Mouse (Mus musculus): Measurements from ENCODE around the gene Dcun1d1.

Gene Dcun1d1

DNA sequence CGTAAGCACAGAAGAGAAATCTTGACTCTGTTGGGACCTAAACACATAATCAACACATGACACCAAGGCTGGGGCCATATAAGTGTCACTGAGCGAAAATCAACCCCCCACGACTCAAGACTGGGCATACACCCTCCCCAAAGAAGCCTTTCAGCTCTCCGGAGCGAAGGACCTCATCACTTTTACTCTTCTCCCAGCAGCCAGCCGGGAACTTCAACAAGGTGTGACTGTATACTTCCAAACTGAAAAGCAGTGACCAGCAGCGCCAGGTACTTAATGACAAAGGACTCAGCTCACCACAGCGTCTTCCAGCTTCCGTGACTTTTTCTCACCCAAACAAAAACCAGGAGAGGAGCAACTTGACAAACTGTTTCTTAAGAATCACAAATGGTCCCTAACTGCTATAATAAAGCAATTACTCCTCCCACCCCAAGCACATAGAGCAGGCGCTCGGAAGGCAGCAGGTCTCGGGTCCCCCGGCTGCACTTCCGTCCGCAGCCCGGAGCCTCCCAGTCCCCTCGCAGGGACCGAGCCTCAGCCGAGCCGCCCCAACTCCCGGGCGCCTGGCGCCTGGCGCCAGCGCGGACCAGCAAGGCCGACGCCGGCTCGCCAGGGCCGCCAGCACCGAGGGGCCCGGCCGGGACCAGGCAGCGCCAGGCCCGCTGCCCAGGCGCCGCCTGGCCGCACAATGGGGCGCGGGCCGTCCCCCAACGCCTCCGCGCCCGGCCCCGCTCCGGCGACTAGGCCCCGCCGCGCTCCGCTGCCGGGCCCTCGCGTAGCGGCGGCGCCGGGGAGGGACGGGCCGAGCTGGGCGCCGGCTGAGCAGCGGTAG, 5.1 kb downstream of the Dcun1d1 start:
- peak; percentile 73 to 90 for DNase-seq (ENCODE audit: inconsistent age in 2 of 2, low spot score in 1 of 2)

DNA sequence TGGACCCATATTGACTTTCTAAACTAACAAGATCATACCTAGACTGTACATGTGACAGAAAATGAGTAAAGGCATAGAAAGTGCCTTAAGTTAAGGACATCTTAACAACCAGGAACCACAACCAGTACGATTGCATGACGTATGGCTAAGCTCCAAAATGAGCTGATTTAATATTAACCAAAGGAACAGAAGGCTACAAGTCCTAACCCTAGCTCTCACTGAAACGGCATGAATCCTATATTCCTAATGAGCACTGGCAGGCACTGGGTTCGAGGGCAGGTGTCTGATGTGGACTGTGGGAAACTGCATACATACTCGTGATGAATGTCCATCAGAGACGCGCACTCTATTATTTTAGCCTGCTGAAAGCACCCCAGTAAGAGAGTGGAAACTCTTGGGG, 5.9 kb downstream of the Dcun1d1 start:
- DNase-seq (ENCODE audit: inconsistent age in 2 of 2, low spot score in 1 of 2): peak in 1 of 2 experiments; percentile 61

DNA sequence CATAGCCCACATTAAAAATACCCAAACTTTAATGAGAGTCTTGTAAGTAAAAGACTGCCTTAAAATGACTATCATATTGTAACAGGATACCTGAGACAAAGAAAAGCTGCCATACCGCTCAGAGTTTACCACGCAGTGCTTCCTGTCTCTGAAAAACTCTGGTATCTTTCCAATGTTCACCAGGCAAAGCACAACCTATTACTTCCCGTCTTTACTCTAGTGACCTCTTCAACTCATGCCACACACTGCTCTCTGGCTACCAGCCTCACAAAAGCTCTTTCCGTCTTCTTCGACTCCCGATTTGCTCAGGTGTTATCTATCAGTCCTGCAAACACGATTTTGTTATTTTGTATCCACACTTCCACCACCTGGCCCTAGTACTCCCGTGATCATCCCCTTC, 7.4 kb downstream of the Dcun1d1 start:
- no peak for DNase-seq (ENCODE audit: inconsistent age in 2 of 2, low spot score in 1 of 2)

DNA sequence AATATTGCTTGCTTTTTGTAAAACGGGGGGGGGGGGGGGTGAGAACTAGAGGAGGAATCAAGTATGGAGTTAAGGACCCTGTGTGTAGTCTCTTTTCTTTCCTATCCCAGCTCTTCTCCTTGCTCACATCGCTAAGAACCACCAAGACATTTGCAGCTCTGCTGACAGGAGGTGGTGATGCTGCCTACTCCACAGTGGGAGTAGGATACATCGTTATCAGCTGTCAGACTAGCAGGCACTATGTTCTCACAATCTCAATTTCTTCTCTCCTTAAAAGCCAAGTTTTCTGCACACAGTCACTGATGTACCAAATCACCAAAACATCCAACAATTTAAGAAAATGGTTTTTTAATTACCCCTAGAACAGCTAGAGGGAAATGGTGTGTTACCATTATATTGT, 7.8 kb downstream of the Dcun1d1 start:
- DNase-seq (ENCODE audit: inconsistent age in 2 of 2, low spot score in 1 of 2): no peak

DNA sequence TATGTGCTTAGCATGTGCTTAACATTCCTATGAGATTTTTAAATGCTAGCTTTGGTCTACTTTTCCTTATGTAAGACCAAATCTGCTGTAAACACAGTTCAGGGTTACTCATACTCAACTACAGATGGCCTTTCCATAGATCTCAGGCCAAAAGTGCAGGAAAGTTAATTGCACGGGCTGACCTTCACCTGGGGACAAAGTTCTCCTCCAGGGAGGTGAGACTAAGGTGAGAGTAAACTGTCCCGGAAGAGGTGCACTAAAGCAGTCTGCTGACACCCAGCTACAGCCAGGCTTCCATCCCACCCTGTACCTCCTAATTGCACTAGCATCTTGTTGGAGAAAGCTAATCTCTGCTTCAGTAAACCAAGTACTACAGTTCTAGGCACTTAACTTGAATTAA, 11.4 kb downstream of the Dcun1d1 start:
- peak in 1 of 2 experiments; percentile 46 for DNase-seq (ENCODE audit: inconsistent age in 2 of 2, low spot score in 1 of 2)

DNA sequence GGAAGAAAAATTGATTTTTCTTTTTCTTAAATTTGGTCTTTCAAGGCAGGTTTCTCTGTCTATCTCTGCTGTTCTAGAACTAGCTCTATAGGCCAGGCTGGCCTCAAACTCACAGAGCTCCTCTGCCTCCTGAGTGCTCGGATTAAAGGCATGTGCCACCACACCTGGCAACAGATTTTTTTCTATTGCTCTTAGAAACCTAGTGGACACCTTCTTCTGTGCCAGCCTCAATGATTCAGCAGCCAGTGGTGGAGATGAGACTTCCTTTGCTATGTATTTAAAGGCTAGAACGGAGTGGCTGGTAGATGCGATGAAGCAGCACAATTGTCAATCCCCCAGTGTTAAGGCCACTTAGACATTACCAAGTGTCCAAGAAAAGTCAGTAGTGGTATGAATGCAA, 13.2 kb downstream of the Dcun1d1 start:
- DNase-seq (ENCODE audit: inconsistent age in 2 of 2, low spot score in 1 of 2): no peak

DNA sequence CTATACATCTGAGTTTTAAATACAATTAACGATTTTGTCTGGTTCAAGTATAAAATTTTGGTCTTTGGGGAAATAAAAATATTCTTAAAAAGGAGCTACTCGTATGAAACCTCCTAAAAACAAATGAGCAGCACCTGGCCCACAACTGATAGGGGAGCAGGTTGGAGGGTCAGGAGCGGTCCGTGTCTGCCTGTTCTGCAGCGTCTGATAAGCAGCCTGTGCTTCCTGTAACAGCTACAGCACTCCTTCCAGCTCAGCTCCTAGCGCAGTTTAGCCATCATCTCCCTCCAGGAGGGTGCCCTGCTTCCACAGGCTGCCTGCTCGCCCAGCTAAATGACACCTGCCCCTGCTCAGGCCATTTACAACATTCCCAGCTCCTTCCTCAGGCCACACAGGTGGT, 13.8 kb downstream of the Dcun1d1 start:
- peak in 1 of 2 experiments; percentile 47 for DNase-seq (ENCODE audit: inconsistent age in 2 of 2, low spot score in 1 of 2)

DNA sequence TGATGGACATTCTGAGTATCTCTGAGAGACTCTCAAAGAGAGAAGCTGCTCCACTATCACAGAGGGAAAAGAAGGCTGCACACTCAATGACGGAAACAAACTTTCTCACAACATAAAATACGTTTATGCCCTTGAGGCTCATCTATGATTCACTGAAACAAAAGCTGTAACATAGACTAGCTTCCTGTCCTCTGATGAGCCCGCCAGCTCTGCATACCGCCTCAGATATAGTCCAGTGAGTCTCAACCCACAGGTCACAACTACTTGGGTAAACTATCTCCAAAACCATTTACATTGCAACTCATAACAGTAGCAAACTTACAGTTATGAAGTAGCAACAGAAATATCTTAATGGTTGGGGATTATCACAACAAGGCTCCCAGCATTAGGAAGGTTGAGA, 14.7 kb downstream of the Dcun1d1 start:
- DNase-seq (ENCODE audit: inconsistent age in 2 of 2, low spot score in 1 of 2): peak in 1 of 2 experiments; percentile 74

DNA sequence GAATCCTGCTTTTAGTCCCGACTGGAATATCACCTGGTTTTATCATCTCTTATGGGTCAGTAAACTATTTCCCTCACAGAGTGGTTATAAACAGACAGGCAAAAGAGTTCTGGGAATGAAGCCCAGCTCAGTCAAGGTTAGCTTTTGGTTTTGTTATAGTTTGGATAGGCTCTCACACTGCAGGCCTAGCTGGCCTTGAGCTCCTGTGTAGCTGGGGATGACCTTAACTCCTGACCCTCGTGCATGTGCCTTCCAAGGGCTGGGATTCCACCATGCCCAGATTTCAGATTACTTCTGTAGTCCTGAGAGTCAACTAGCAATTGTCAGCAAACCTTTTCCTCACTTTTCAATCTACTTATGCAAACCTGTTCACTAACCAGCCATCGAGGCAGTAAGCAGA, 19.0 kb downstream of the Dcun1d1 start:
- peak; percentile 74 to 88 for DNase-seq (ENCODE audit: inconsistent age in 2 of 2, low spot score in 1 of 2)

DNA sequence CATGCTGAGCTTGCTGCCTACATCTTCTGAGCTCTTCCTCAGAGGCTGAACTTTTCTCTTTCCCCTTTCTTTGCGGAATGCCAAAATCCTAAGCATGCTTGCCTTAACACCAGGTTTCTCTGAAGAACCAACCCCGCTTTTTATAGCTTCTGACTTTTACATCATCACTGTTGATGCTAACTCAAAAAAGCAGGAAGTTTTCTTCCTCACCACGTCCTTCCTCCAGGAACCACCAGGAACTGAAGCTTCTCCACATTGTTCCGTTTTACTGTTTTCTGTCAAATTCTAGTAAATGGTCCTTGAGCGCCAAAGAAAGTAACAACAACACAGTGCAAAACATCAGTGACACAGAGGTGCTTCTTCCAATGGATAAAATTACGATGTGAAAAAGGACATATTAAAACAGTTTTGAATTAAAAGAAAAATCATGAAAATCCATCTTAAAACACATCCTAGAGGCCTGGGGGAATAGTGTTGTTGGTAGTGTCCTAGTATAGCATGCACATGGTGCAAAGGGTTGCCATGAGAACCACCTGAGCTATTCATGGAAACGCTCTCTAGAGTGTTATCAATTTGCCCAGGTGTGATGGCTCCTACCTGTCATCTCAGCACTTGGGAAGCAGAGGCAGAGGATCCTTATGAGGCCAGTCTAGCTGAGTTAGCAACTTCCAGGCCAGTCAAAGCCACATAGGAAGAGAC, 28.1 kb downstream of the Dcun1d1 start:
- DNase-seq (ENCODE audit: inconsistent age in 2 of 2, low spot score in 1 of 2): no peak

DNA sequence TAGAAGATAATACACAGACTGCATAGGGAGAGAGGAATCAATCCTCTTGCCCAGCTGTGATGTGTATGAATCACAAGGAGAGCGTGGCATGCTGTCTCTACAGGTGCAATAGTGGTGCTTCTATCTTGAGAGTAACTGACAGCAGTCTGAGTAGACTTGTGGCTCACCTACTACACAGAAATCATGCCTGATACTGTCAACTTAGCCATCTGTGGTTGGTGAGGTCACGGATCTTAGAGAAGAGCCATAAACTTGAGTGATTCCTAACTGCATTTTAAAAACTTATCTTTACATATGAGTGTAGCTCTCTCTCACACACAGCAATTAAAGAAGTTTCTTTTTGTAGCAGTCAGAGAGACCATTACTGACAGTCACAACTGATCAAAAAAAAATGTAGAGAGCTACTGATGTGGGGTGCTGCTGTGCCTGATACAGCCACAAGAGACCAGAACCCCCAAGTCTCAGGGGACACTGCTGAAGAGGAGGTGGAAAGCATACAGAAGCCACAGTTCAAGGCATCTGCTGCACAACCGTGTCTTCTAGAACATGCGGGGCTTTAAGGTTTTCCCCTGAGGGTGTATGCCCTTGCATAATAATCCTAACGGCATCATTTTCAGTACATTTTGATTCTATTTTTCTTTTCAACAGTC, 36.6 kb downstream of the Dcun1d1 start:
- DNase-seq (ENCODE audit: inconsistent age in 2 of 2, low spot score in 1 of 2): no peak

DNA sequence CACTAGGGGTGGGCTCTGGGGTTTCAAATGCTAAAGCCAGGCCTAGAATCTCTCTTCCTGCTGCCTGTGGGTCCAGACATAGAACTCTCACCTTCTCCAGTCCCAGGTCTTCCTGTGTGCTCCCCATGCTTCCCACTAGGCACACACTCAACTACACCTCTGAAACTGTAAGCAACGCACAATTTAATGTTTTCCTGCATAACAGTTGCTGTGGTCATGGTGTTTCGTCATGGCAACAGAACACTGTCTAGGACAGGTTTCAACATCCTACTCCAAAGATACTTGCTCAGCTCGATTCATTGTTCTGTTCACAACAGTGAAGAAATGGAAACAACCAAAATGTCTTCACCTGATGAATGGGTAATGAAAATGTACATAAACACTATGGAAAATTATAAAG, 38.1 kb downstream of the Dcun1d1 start:
- no peak for DNase-seq (ENCODE audit: inconsistent age in 2 of 2, low spot score in 1 of 2)

DNA sequence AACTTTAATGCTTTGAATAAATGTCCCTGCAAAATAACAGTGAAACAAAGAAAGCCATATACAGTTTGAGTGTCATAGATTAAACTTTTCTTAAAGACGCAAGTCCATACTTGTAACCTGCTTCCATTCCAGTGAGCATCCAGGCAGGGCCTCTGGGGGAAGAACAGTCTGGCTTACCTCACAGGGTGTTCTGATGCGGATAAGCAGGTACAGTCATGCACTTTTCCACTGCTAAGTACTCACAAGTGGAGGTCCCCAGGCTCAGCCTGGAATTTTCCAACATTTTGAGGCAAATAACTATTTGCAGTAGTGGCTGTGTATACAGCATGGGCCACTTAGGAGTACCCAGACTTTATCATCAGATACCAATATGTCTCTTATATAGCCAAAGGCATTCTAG, 39.3 kb downstream of the Dcun1d1 start:
- no peak for DNase-seq (ENCODE audit: inconsistent age in 2 of 2, low spot score in 1 of 2)

DNA sequence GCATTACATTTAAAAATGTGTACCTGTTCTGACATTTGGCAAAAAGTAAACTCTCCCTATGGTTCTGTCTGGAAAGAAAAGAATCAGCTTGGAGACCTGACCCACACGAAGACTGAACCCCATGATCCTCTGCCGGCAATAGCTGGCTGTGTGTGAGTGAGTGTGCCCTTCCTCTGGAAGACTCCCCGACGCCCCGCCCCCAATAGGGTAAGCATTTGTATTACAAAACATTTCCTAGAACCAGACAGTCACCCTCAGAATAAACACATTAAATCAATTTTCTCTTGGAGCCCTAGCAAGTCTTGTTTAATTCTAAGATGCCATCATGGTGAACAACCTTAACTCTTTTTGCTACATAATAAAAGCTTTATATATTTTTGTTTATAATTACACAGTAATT, 44.1 kb downstream of the Dcun1d1 start:
- peak in 1 of 2 experiments; percentile 77 for DNase-seq (ENCODE audit: inconsistent age in 2 of 2, low spot score in 1 of 2)

DNA sequence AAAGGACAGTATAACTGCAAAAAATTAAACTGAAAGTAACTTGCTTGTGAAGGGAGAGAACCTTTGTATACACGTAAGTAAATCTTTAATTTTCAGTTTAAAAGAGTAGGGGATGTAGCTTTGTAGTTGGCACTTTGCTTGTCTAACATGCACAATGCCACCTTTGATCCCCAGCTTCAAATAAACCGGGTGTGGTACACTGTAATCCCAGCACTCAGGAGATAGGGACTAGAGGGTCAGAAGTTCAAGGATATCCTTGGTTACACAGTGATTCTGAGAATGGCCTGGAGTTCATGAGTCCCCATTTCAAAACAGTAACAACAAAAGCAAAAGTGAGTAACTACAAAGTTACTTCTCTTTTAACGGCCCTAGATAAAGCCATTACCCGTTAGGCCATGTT, 46.1 kb downstream of the Dcun1d1 start:
- DNase-seq (ENCODE audit: inconsistent age in 2 of 2, low spot score in 1 of 2): no peak

DNA sequence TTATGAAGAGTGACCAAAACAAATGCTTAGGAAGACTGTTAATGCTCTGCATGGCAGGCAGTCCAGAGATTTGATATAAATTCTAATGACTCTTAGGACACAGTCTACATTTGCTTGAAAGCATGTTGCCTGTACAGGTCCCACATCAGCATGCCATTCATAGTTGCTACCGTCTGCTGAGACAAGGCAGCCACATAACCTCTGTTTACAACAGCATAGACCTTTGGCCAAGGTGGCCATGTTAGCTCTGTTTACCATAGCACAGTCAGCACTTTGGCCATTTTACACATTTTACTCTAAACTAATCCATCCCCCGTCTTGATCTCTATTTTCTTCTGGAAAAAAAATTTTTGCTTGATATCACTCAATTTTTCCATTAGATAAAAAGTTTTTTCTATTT, 47.7 kb downstream of the Dcun1d1 start:
- DNase-seq (ENCODE audit: inconsistent age in 2 of 2, low spot score in 1 of 2): no peak

DNA sequence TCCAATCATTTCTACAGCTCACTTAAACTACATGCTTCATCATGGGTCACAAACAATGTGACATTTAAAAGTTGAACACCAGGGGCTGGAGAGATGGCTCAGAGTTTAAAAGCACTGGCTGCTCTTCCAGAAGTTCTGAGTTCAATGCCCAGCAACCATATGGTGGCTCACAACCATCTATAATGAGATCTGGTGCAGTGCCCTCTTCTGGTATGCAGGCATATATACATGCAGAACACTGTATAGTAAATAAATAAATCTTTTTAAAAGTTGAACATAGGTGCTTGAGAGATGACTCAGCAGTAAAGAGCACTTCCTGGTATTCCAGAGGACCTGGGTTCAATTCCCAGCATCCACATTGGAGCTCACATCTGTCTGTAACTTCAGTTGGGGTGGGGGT, 54.0 kb downstream of the Dcun1d1 start:
- DNase-seq (ENCODE audit: inconsistent age in 2 of 2, low spot score in 1 of 2): no peak

DNA sequence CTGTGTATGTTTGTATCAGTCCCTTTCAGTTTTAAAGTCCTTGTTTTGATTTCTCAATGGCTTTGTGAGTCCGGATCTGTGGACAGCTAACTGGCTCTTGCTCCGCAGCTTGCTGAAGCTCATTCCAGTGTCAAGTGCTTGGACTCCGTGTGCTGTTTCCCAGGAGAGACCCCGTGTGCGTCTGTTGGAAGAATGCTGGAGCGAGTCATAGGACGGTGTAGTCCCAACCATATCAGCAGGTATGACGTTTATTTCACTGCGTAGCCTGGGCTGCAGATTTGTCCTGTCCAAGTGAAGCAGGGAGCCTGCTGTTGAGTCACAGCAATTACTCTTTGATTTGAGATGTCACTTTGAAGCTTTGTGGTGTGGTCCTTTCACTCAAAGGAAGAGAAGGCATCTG, 87.9 kb downstream of the Dcun1d1 start:
- no peak for DNase-seq (ENCODE audit: inconsistent age in 2 of 2, low spot score in 1 of 2)
